Mouse (Mus musculus) thymus, adult 2 months (tissue): ENCODE measurements around the gene Epn3.

Source experiments
- CTCF ChIP-seq: fragments of 200-500 bp; IDR thresholded peaks from 2 replicates; pipeline ENCODE4 v1.5.1; 2012; ENCODE audit warnings: mild to moderate bottlenecking, control low read depth, low read length, moderate library complexity, borderline replicate concordance; ENCODE audit not compliant: control insufficient read depth, poor library complexity, insufficient read depth; ENCODE audit errors: extremely low read depth
- POLR2A ChIP-seq: fragments of 200-500 bp; IDR thresholded peaks from 2 replicates; pipeline ENCODE4 v1.6.1; 2012; ENCODE audit warnings: mild to moderate bottlenecking, low read length, control low read depth, moderate library complexity; ENCODE audit not compliant: control insufficient read depth, poor library complexity, insufficient read depth; ENCODE audit errors: extremely low read depth

- TF ChIP-seq POLR2A (no peak), CTCF (no peak)
These were observed 54.5 kb downstream of the Epn3 start for GRCm38 (mm10) chr11:94445300-94445699.
